7 mouse cellular contexts compared by ENCODE assay signal in the genomic region with DNA sequence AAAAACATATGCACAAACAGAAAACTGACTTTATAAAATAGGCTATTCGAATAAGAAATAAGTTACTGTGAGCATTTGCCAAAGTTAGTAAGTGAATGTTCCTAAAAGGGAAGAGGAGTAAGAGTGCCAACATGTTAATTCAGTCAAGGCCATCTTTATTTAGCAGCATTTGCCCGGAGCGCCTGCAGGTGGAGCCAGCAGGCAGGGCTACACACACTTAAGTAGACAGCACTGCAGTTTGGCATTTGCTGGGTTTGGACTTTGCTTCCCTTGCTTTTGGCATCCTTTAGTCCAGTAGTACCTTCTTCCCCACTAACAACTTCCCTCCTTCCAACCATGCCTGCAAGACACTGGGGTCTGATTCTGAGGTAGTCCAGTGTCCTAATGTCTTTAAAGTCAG.
DNase-seq lines count a peak whose midpoint lies in the region; ATAC-seq and TF ChIP-seq lines count a peak whose summit lies in the region.

No protein-coding gene starts in this region.

- no peak overlapping the region for H3K4me2 ChIP-seq in CH12.LX (ENCODE audit: insufficient read depth, low read depth, poor library complexity, severe bottlenecking)
- no peak overlapping the region for H3K4me2 ChIP-seq in forebrain, postnatal 0 days (ENCODE audit: low read depth)

- 23% methylated on average over 3 of the region's 3 CpGs for WGBS in forebrain, postnatal 0 days

- TF ChIP-seq EP300 in CH12.LX (IDR thresholded peaks at IDR 0.05; ENCODE audit: low read length): no peak

- no peaks in the 10 kb centered on the region for H3K79me2 ChIP-seq in CH12.LX (replicated peaks; ENCODE audit: control insufficient read depth, extremely low read depth, insufficient read depth, poor library complexity, severe bottlenecking)

- TF ChIP-seq CTCF in CH12.LX (conservative IDR thresholded peaks at IDR 0.05 in 1 of 2, IDR thresholded peaks at IDR 0.05 in 1 of 2; ENCODE audit: low read depth in 2 of 2, low read length in 2 of 2): peak; percentile 28 to 55; a peak in 3 of 4 replicates
- peak; percentile 71 for TF ChIP-seq CTCF in forebrain, postnatal 0 days (IDR thresholded peaks at IDR 0.05; ENCODE audit: low read depth)

- peak; percentile 73 for ATAC-seq in forebrain, postnatal 0 days

- H3K36me3 ChIP-seq in CH12.LX (replicated peaks in 1 of 2; ENCODE audit: control insufficient read depth in 1 of 2, insufficient read depth in 1 of 2, low read length in 1 of 2): no peaks in the 10 kb centered on the region
- no peaks in the 10 kb centered on the region for H3K36me3 ChIP-seq in forebrain, postnatal 0 days (ENCODE audit: insufficient read depth)

- peak; percentile 61 for TF ChIP-seq RAD21 in CH12.LX (IDR thresholded peaks at IDR 0.05; ENCODE audit: low read depth, low read length)

- no peaks in the 10 kb centered on the region for H3K9me3 ChIP-seq in CH12.LX (replicated peaks; ENCODE audit: low read length)
- H3K9me3 ChIP-seq in forebrain, postnatal 0 days (ENCODE audit: low read length): no peaks in the 10 kb centered on the region

- no peaks in the 10 kb centered on the region for H3K4me1 ChIP-seq in CH12.LX (ENCODE audit: control insufficient read depth in 1 of 2, insufficient read depth in 2 of 2)
- H3K4me1 ChIP-seq in forebrain, postnatal 0 days (ENCODE audit: insufficient read depth): no peaks in the 10 kb centered on the region

- no peak for TF ChIP-seq POLR2A in CH12.LX (IDR thresholded peaks at IDR 0.05; ENCODE audit: low read depth, low read length)

- no peaks in the 10 kb centered on the region for H3K27me3 ChIP-seq in CH12.LX (replicated peaks)
- H3K27me3 ChIP-seq in forebrain, postnatal 0 days (ENCODE audit: insufficient read depth, low read length): no peaks in the 10 kb centered on the region

- no peak overlapping the region for H3K27ac ChIP-seq in CH12.LX (ENCODE audit: insufficient read depth, low read depth)
- no peak overlapping the region for H3K27ac ChIP-seq in forebrain, postnatal 0 days (ENCODE audit: low read depth, low read length)

- in situ Hi-C loops in CH12.LX (cut with MboI; ENCODE audit: low pct_ligation_motif_present, low pct_unique_long_range_greater_than_20kb, low sequenced_read_pairs): no loop called here

- no peak overlapping the region for H3K4me3 ChIP-seq in CH12.LX (replicated peaks in 1 of 3; ENCODE audit: low read depth in 2 of 3, low read length in 2 of 3, poor library complexity in 1 of 3)
- no peak overlapping the region for H3K4me3 ChIP-seq in forebrain, postnatal 0 days (ENCODE audit: low read depth, low read length)

- H3K9ac ChIP-seq in CH12.LX (ENCODE audit: insufficient read depth, low read depth): no peak overlapping the region
- H3K9ac ChIP-seq in forebrain, postnatal 0 days: no peak overlapping the region

- dilution Hi-C loops in CH12.LX (cut with MboI; ENCODE audit: extremely low pct_ligation_motif_present, extremely low pct_unique_long_range_greater_than_20kb, low sequenced_read_pairs): no loop called here

- DNase-seq in B cell, adult 2 months: peak; percentile 19 to 22
- peak; percentile 39 for DNase-seq in CH12.LX (ENCODE audit: extremely low read depth)
- peak; percentile 45 for DNase-seq in cerebellum, adult 11-12 months
- DNase-seq in forebrain, postnatal 0 days: peak; percentile 43
- peak; percentile 74 for DNase-seq in layer of hippocampus, adult 11-12 months (ENCODE audit: low spot score)
- peak; percentile 43 for DNase-seq in lung, postnatal 14 days
- DNase-seq in right cerebral cortex, postnatal 36 days (ENCODE audit: low spot score in 2 of 2): peak; percentile 39 to 40

TF ChIP-seq in CH12.LX, 34 proteins besides CTCF, POLR2A, EP300 and RAD21:
- TF ChIP-seq USF1 (IDR thresholded peaks at IDR 0.05; ENCODE audit: low read depth, low read length) (no peak), SMC3 (IDR thresholded peaks at IDR 0.05; ENCODE audit: low read depth, low read length) (peak; percentile 57)

Comparison
In these comparisons a context has a peak if more than half of its experiments do, and no peak if none do; other contexts are left out.
1. DNase-seq: peak in every context shown above with its lines; median percentile 74 in layer of hippocampus, adult 11-12 months; 45 in cerebellum, adult 11-12 months; 43 in forebrain, postnatal 0 days; 43 in lung, postnatal 14 days; 40 in right cerebral cortex, postnatal 36 days; 39 in CH12.LX; 20 in B cell, adult 2 months.